Mouse (Mus musculus) adrenal gland, postnatal 36 days (tissue): ENCODE measurements at regions not wholly inside any gene's neighbourhood (a gene's known extent, or its start where the extent isn't known, plus 50 kb on each side); places are given as distances from the start of the nearest gene placed in this dataset.

Source experiments
- DNase-seq, 2 experiments: peaks; one replicate each; pipeline ENCODE4 v3.0.0; 2021; ENCODE audit warnings: mixed read lengths in 1 of 2

- DNase-seq, result peak; percentile 1
These were observed 128.1 kb downstream of the 9030624G23Rik start for GRCm38 (mm10) chr12:23968968-23969367.
